Mouse (Mus musculus) lung, postnatal 0 days (tissue): ENCODE data around the gene Ndufa3.

ENCODE experiments used
- CTCF ChIP-seq: IDR thresholded peaks from 2 replicates; pipeline ENCODE4 v1.5.1; 2016; ENCODE audit warnings: antibody characterized with exemption, mild to moderate bottlenecking
- EP300 ChIP-seq: IDR thresholded peaks from 2 replicates; pipeline ENCODE4 v1.6.1; 2016; ENCODE audit warnings: antibody characterized with exemption, mild to moderate bottlenecking, control low read depth

- TF ChIP-seq CTCF: no peak
- TF ChIP-seq EP300: no peak
These were observed 38.1 kb upstream of the Ndufa3 start for GRCm38 (mm10) chr7:3578952-3579546.
